Mouse (Mus musculus) cerebellum, adult (tissue): ENCODE data around the gene Chml.

Experiments
- ATAC-seq: cut with Nextera tagmentation; 2 replicates; pipeline ENCODE4 v1.9.2; 2017; ENCODE audit warnings: mild to moderate bottlenecking, moderate library complexity, mixed read lengths; ENCODE audit not compliant: insufficient number of reproducible peaks, low FRiP score, low TSS enrichment

Gene Chml

DNA sequence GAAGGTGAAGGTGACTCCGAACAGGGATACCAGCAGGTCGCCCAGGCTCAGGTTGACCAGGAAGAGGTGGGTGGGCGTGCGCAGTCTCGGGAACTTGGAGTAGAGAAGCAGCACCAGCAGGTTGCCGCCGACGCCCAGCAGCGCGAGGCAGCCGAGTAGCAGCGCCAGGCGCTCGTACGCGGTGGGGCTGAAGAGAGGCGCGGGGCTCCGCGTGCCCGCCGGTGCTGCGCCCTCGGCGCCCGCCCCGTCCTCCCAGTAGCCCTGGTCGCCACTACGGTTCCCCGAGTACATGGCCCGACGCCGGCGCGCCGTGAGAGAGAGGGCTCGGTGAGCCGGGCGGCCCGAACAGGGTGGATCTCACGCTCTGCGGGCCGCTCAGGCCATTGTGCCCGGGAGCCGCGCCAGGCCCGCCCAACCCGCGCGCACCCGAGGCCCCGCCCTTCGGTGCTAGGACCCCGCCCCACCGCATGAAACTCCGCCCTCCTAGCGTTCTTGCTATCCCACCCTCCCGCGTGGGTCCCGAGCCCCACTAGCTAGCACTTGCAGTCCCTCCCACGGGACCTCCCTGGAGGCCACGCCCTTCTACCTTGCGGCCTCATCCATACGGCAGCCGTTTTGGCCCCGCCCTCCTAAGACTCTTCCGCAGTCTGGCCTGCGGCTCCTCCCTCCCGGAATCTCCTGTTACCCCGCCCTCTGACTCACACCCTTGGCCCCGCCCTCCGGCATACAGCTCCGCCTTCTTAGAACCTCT lies at the start of gene Chml, which contains the start of gene Opn3:
Gene Chml (minus strand): TSS at position 656 of the 751 bp plus-strand sequence.
Gene Opn3 (minus strand): TSS at position 531 of the 751 bp plus-strand sequence.
- ATAC-seq: peak; percentile 89

DNA sequence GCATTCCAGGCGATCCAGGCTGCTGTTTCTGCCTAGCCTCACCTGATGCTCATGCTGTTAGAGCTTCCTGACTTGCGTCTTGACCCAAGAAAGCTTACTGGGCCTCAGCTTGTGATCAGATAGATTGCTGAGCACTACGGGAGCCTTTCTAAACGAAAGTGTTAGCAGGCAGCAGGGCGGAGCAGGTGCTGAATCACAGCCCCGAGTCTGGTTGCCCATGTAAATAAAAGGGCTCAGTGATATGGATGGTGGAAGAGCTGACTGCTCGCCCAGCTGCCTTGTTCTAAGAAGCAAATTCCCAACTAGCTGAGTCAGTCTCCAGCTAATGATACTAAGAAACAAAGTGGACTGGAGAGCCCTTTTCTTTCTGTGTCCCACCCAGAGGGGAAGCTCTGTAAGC lies 33.1 kb upstream of the Chml start:
- no peak for ATAC-seq

DNA sequence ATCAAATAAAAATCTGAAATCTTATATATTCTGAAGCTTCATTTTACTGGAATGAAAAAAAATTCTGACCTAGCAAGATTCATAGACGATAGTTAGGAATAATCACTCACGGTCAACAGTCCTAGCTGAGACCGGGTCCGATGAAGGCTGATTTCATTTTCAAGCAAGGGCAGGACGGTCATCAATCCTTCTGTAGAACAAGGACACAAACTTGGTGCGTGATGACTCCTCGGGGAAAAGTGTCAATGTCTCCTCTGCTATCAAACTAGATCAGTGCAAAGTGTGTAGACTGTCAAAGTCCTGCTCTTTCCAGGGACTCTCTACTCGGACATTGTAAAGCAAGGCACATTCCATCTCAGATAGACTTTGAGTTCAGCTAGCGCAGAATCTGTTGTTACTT lies 24.1 kb upstream of the Chml start:
- ATAC-seq: no peak

DNA sequence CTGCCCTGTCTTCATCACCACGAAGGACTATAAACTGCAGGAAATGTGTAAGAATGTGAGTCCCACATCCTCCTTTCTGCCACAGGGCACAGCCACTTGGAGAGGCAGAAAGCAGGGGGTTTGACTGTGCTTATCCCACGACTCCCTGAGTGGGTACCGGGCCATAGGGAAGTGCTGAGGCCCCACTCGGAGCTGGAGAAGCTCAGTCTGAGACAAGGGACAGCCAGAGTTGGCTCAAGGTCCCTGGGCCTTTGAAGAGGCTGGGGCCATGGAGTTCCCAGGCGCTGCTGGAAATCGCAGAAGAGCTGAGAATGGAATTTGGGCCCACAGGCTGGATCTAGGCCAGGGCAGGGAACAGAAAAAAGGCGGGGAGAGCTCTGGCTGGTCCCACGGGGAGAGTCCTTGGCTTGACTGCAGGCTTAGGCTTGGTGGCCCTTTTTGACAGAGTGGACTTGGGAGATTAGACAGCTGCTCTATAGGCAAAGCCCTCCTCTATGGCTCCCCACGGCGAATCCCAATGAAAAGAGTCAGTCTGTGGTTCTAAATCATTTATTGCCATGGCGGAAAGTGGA lies 19.7 kb upstream of the Chml start:
- ATAC-seq: no peak

DNA sequence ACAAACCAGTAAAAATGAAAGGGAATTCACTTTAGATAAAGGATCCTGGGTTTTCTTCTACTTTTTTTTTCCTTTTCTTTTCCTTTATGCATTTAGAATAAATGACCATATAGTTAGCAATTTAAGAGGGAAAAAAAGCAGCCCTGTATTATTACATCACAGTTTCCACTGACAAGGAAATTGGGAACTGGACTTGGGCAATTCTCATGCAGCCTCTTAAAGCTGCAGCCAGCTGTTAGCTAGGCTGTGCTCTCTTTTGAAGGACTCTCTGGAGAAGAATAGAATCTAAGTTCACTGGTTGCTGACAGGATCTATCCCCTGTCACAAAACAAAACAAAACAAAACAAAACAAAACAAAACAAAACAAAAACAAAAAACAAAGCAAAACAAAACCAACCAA lies 15.3 kb upstream of the Chml start:
- no peak for ATAC-seq

DNA sequence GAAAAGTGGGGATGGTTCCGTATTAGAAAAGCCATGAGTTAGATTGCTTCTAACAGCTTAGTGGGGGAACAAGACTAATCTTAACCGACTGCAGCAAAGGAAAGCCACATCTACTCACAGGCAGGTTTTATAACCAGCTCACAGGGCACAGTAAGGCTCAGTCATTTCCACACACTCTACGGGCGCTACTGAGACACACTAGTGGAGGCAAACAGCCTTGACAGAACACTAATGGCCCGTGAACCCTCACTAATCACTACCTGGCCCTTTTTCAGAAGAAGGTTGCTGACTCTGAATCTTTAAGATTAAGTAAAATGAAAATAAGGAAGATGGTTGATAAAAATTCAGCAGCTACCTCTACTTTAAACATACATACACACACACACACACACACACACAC lies 14.9 kb upstream of the Chml start:
- no peak for ATAC-seq

DNA sequence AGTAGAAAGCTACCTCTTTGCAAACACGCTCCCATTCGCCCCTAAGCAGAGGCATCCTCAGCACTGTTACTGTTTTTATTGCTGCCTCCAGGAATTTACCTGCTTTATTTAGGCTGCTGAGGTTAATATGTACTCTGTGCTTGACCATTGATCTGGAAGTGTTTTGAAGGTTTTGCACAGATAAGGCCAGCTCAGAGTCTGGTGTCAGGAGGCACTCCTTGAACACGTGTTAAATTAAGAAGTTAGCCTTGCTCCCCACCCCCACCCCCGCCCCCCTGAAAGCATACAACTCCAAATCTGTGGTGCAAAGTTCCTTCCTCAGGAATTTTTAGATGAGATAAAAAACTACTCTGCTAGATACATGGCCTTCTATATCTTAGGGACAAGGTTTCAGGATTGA lies 8.4 kb upstream of the Chml start:
- ATAC-seq: no peak

DNA sequence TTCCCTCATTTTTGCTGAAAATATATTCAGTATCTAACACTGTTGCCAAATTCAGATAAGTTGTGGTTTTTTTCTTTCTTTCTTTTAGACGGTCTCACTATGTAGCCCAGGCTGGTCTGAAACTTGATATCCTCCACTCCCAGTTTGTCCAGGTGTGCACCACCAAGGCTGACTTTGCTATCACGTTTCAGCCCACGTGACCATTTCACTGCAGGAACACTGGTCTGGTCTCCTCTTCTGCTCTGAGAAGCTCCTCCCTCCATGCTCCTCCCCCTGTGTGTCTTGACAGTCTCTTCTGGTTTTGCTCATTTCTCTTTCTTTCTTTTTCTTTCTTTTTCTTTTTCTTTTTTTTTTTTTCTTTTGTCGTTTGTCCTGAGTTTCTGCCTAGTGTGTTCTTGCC lies 7.1 kb upstream of the Chml start:
- ATAC-seq: no peak

DNA sequence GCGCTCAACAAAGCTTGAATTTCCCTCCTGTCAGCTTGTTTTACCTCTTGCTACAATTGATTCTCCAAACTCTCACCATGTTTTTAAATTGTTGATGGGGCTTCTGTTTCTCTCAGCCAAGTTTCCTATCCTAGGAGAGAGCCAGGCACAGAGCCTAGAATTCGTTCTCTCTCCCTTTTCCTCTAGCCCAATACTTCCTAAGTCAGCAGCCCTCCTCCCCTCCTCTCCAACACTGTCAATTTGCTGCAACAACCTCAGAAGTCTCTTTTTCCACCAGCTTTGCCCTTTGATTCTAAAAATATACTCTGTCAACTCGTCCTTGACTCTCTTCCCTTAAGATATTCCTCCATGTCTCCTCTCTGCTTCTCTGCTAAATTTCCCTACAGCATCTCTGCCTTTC lies 6.7 kb upstream of the Chml start:
- ATAC-seq: no peak

DNA sequence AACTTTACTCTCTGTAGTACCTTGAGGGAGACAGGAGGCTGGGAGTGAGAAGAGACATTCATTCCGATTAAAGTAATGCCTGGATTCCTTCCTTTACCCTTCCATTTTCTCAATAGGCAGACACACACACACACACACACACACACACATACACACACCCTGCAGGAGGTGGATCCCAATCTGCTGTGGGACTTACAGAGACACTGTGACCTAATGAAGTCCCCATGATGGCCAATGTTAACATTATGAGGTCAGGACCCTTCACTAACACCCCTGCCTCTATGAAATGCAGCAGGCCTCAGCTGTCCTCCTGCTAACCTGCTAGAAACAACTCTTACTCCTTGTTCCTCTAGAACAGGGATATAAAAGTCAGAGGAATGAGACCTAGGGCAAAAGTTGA lies 5.6 kb upstream of the Chml start, which contains the start of gene Wdr64:
Gene Wdr64 (plus strand): TSS at position 301 of the 400 bp plus-strand sequence.
- ATAC-seq: no peak

DNA sequence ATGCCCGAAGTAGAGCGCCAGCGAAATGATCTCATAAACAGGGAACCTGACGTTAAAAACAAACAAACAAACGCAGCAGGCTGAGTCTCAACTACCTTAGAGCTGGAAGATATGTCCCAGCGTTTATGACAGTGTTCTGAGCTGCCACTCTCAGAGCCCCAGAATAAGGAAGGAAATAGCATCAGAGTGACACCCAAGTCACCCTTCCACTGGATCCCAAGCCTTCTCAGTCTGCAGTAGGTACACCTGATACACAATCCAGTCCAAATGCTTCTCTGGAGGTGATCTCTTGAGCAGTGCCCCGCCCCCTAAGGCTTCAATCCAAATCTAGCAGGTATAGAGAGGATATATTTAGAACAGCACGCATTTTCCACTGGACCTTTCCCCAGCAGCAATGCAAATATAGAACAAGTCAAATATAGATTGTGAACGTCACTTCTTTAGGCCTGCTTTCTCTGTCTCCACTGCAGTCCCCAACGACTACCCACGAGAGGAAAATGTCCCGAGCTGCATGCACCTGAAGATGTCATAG lies 794 bp upstream of the Chml start:
- ATAC-seq: 0 out of 2 replicates have a peak, but pooled peaks have one; percentile 9

DNA sequence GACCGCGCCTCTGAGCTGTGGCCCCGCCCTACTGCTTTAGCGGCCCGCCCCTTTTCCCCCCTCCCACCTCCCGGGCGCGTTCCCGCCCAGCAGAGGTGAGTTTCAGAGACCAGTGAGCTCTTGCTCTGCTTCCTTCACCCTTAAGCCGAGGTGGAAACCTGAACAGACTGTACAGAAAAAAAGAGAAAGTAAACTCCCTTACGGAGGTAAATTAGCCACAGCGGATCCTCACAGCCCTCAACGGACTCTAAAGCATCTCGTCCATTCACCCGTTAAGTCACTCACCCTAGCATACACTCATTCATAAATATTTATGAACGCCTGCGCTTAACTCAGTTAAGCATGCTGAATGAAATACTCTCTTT lies 278 bp upstream of the Chml start:
- no peak for ATAC-seq

DNA sequence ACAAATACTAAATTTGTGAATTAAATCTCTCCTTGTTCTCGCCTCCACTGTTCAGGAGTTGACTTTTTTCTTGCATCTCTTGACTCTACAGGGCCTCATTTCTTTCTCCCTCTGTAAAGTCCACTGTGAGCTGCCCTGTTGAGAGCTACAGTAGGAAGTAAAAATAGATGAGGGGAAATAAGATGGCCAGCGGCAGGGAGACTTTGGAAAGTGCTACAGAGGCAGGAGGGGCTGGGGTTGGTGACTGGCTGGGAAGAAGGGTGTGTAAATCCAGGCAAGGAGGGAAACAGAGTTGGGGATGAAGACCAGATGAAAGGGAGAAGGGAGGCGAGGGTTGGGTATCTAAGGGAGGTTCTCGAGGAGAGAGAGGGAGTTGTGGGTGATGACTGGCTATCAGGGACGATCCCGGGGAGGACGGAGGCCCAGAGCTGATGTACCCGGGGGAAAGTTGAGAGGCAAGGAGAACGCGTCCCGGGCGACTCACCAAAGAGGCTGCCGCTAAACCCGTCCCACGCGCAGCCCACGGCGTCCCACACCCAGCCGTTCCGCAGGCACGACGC lies 935 bp downstream of the Chml start:
- ATAC-seq: no peak; the same call in 1 of the 2 replicates

DNA sequence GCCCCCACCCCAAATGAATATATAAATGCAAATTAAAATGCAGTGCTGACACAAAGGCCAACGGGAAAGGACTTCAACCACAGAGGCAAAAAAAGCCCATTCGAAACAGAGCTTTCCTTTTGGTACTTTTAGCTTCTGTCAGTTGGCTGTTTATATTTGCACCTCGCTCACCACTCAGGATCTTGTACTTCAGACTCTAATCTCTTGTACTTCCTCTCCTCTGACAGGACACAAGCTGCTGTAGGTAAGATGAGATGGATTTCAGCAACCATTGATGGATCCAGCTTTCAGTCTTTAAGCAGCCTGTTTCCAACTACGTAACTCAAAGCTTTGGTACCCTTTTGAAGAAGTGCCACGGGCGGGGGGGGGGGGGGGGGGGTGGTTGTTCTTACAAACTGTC lies 11.7 kb downstream of the Chml start:
- ATAC-seq: no peak

DNA sequence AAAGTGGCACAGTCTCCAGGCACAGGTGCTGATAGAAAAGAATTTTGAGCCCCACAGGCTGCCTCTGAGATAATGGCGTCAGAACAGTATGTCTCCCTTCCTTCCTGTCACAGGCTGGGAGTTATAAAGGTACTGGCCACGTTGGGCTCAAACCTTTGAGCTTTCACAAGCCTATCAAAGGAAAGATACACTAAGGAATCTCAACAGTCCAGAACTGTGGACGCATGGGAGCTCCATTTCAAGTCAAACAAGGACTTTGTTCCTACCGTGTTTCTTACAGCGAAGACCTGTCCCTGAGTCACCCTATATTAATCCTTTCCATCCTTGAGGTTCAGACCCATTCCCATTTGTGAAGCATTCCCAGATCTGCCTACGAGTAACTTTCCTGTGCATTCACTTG lies 15.2 kb downstream of the Chml start:
- no peak for ATAC-seq

DNA sequence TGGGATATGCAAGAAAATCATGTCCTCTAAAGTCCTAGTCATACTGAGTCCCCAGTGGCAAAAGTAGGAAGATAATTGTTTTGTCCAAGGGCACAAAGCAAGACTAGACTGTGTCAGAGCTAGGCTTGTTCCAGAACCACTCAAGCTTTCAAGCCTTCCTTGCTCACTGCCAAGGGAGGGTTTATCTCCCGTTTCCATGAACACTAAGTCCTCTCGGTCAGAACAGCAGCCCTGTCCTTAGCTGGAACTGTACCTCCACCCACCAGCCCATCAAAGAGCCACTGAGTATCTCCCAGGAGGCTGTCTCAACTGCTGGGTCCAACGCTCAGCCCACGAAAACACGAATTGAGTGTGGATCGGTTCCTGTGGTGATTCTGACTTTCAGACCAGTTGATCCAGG lies 17.6 kb downstream of the Chml start:
- no peak for ATAC-seq

DNA sequence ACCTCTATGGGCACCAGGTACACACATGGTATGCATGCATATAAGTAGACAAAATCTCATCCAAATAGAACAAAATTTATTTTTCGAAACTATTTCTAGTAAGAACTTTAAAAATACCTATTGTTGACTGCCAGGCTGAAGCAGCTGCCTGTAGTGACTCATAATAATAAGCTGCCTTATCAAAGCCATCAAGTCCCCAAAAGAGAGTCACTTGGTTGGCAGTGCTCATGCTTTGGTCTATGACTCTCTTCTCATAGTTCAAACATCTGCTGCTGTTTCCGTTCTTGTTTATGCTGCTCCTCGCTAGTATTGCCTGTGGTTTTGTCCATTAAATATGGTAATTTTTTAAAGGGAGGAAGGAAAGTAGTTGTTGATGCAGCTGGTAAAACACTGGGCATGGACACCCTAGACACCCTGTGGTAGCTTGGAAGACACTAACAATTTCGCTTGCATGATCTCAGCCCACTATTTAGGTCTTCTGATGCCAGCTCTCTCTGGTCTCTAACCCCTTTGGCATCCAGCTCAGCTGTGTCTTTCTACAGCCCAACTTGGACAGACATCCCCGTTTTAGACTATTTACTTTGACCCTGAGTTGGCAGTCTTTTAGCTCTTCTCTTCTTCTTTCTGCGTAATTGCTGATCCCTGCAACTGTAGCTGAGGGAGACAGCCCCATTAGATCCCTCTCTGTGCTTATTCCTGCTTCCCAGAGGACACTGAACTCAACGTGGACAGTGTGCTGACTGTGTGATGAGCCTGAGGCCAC lies 19.0 kb downstream of the Chml start:
- ATAC-seq: no peak

DNA sequence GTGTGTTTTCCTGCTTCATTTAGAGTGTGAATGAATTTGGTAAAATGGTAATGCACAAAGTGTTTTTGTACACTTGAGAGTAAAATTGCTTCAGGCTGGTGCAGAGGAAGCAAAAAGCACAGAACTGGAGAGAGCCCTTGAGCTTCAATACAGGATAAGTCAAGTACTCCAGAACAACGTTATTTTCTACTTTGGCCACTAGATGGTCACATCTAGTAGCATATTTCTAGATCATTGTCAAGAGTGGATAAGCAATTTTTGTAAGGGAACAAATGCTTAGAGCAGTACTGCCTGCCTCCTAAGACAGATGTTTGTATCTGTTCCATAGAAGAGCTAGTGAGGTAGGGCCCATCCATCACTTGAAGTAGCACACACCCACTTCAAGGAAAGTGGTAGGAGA lies 21.1 kb downstream of the Chml start:
- ATAC-seq: no peak

DNA sequence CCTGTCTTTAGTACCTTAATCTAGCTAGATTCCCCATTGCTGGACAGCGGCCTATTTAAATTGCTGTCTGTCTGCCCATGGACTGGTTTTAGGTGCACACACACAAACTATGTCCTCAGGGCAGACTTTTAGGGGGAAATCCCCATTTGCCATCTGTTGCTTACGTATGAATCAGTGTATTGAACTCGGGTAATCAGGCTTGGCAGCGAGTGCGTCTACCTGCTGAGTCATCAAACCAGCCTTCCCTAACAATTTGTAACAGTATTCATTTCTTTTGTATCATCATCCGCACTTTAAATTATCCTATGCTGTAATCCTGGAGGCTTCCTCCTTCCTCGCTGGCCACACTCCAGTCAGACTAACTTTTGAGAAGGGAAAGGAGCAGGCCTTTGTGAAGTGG lies 22.7 kb downstream of the Chml start:
- no peak for ATAC-seq

DNA sequence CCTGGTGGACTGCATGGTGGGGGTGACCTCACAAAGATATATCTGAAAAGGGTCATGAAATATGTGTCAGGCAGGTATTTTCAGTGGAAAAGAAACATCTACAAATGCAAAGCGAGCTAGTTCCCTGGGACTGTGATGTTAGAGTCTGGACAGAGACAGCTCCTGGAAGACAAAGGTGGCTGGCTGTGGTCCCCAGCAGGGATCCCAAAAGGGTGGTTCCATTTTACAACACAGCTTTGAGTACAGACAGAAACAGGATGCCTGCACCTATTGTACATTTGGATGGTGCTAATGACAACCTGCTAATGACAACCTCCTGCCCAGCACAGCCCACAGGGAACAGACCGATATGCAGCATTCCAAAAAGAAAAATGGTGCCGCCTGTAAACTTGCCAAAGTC lies 23.2 kb downstream of the Chml start:
- no peak for ATAC-seq
